Mouse (Mus musculus) Patski (cell line): ENCODE measurements around the gene Mettl11b. TPM values are rescaled to one million over a fixed set of nuclear protein-coding genes. Genes with fewer than 3 reads are reported as not detected.

ENCODE experiments used
- ATAC-seq: fragments of 100-300 bp; one replicate; pipeline ENCODE4 v1.8.0; 2021
- CTCF ChIA-PET: fragments of 350-600 bp; sonication (Branson Sonifier 250); formaldehyde crosslinking; loops from one replicate; lab custom pipeline; 2022; ENCODE audit warnings: inconsistent platforms; lab: Charles Lee
- POLR2A ChIA-PET: fragments of 350-600 bp; sonication (Branson Sonifier 250); formaldehyde crosslinking; loops from one replicate; lab custom pipeline; 2022; ENCODE audit warnings: antibody characterized with exemption, inconsistent platforms; lab: Charles Lee
- DNase-seq: peaks from one replicate; pipeline ENCODE4 v3.0.0-alpha.2; 2011; ENCODE audit warnings: low read depth, low spot score
- H3K27me3 ChIP-seq: fragments of 371-371 bp; one replicate; pipeline ENCODE4 v1.5.1; 2021
- CTCF ChIP-seq: fragments of 100-300 bp; IDR thresholded peaks from one replicate; pipeline ENCODE4 v1.5.1; 2021
- in situ Hi-C: fragments of 300-500 bp; cut with MboI; formaldehyde crosslinking; loops from 3 replicates; pipeline ENCODE4 v1.11.1; 2018; ENCODE audit warnings: low pct_unique_long_range_greater_than_20kb, mixed read lengths
- polyA plus RNA-seq: library from polyadenylated mRNA; unstranded; gene quantifications from one replicate; pipeline ENCODE4 v1.2.3, GENCODE M21; 2021

Mettl11b gene
- polyA plus RNA-seq, 1 experiment from 2014 or later = not detected

DNA sequence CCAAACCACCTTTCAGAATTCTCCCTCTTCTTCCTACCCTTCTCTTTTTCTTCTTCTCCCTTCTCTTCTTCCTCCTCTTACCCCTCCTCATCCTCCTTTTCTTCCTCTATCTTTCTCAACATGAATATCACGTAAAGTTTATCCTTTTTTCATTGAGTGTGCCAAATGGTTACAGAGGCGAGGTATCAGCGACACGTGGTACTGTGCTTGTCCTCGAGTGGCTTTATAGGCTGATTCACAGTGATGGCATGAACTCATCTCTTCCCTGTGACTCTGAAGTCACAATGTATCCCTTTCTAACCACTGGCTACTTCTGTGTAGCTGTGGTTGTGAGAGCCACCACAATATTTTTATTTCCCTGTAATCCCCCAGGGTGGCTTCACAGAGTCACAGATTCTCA is 68.6 kb downstream of the Mettl11b start:
- in situ Hi-C loops = no loop called here
- ATAC-seq = no peak
- no peak for DNase-seq
- no peak for TF ChIP-seq CTCF
- POLR2A ChIA-PET = no interaction called here
- H3K27me3 ChIP-seq = no peaks in the 10 kb centered on the region
- CTCF ChIA-PET = interaction anchor here (1.2 kb wide), 1 partner anchor 12 kb away, joined by 3 read pairs; no protein-coding TSS in a partner anchor

Other genes with a start within 250 kb of the Mettl11b start
- gene Kifap3, start 54.4 kb upstream of the Mettl11b start, polyA plus RNA-seq = 76.7 TPM
- 21.6 TPM for gene Scyl3, start 203.9 kb upstream of the Mettl11b start, polyA plus RNA-seq